Mouse (Mus musculus) myocyte (in vitro differentiated cells): Measurements from ENCODE around the gene Defb21.

Experiments
- E2F4 ChIP-seq: IDR thresholded peaks from one replicate; pipeline ENCODE4 v1.6.1; 2011; ENCODE audit warnings: mild to moderate bottlenecking, control low read depth, moderate library complexity; ENCODE audit not compliant: insufficient read depth
- MYOD1 ChIP-seq, 3 experiments: IDR thresholded peaks; one replicate each; pipeline ENCODE4 v1.6.1; 2011; ENCODE audit warnings: control low read depth in 2 of 3, low read depth in 2 of 3, mild to moderate bottlenecking in 2 of 3, moderate library complexity in 1 of 3; ENCODE audit not compliant: insufficient read length in 2 of 3, control insufficient read depth in 1 of 3
- POLR2A ChIP-seq: IDR thresholded peaks from one replicate; pipeline ENCODE4 v1.6.1; 2011; ENCODE audit warnings: low read depth, mild to moderate bottlenecking, control low read depth, moderate library complexity; ENCODE audit not compliant: insufficient read length
- REST ChIP-seq: IDR thresholded peaks from one replicate; pipeline ENCODE4 v1.6.1; 2011; ENCODE audit warnings: mild to moderate bottlenecking, control low read depth, moderate library complexity; ENCODE audit not compliant: insufficient read depth, insufficient read length
- TCF12 ChIP-seq: IDR thresholded peaks from one replicate; pipeline ENCODE4 v1.6.1; 2011; ENCODE audit warnings: mild to moderate bottlenecking, control low read depth; ENCODE audit not compliant: poor library complexity, insufficient read depth, severe bottlenecking
- USF1 ChIP-seq: IDR thresholded peaks from one replicate; pipeline ENCODE4 v1.6.1; 2011; ENCODE audit warnings: low read depth, mild to moderate bottlenecking, control low read depth, moderate library complexity

GRCm38 (mm10) chr2:152573484-152573883, 940 bp downstream of the Defb21 start:
- TF ChIP-seq POLR2A (no peak), E2F4 (no peak), TCF12 (no peak), REST (no peak), USF1 (no peak), MYOD1 (IDR thresholded peaks at IDR 0.05; ENCODE audit: control insufficient read depth in 1 of 3, insufficient read length in 2 of 3, low read depth in 2 of 3) (no peak)
